Mouse (Mus musculus): ENCODE measurements around the gene Dcdc2b. TPM values are rescaled to one million over a fixed set of nuclear protein-coding genes. Genes with fewer than 3 reads are reported as not detected.

The Dcdc2b gene
- polyA plus RNA-seq, 1 experiment: 17.8 TPM

- DNase-seq: peak; percentile 86
- TF ChIP-seq CTCF (IDR thresholded peaks at IDR 0.05; ENCODE audit: insufficient read depth, low read length) (peak; percentile 70), POLR2A (IDR thresholded peaks at IDR 0.05; ENCODE audit: borderline replicate concordance, extremely low read depth, low read depth, low read length) (0 out of 2 replicates have a peak, but pooled peaks have one; percentile 2)
- Histone ChIP-seq H3K4me3 (replicated peaks; ENCODE audit: extremely low read depth, low read depth, low read length) (peak overlapping the region; percentile 91), H3K4me1 (ENCODE audit: control insufficient read depth, insufficient read depth, low read length) (no peaks in the 10 kb centered on the region)
- 1% methylated on average over 36 of the region's 36 CpGs for WGBS
These were observed 29.0 kb downstream of the Dcdc2b start for GRCm38 (mm10) chr4:129584884-129585608.

- TF ChIP-seq POLR2A (IDR thresholded peaks at IDR 0.05; ENCODE audit: borderline replicate concordance, extremely low read depth, low read depth, low read length) (no peak), CTCF (IDR thresholded peaks at IDR 0.05; ENCODE audit: insufficient read depth, low read length) (no peak)
- no peaks in the 10 kb centered on the region for H3K4me1 ChIP-seq (ENCODE audit: control insufficient read depth, insufficient read depth, low read length)
- peak overlapping the region; percentile 91 for H3K4me3 ChIP-seq (replicated peaks; ENCODE audit: extremely low read depth, low read depth, low read length)
- no peak for DNase-seq
- WGBS: 69% methylated on average over 1 of the region's 1 CpGs
These were observed 29.7 kb downstream of the Dcdc2b start for GRCm38 (mm10) chr4:129584370-129584769.

GRCm38 (mm10) chr4:129582251-129582650, 31.8 kb downstream of the Dcdc2b start:
- Histone ChIP-seq H3K4me1 (ENCODE audit: control insufficient read depth, insufficient read depth, low read length) (peaks cover 9% of the 10 kb centered on the region; the same call in 1 of the 2 replicates), H3K4me3 (replicated peaks; ENCODE audit: extremely low read depth, low read depth, low read length) (no peak overlapping the region)
- WGBS: 72% methylated on average over 1 of the region's 1 CpGs
- TF ChIP-seq POLR2A (IDR thresholded peaks at IDR 0.05; ENCODE audit: borderline replicate concordance, extremely low read depth, low read depth, low read length): no peak
- TF ChIP-seq CTCF (IDR thresholded peaks at IDR 0.05; ENCODE audit: insufficient read depth, low read length): no peak
- no peak for DNase-seq

GRCm38 (mm10) chr4:129580347-129580746, 33.7 kb downstream of the Dcdc2b start:
- H3K4me1 ChIP-seq (ENCODE audit: control insufficient read depth, insufficient read depth, low read length): peaks cover 10% of the 10 kb centered on the region; the same call in 1 of the 2 replicates
- 41% methylated on average over 7 of the region's 7 CpGs for WGBS
- TF ChIP-seq CTCF (IDR thresholded peaks at IDR 0.05; ENCODE audit: insufficient read depth, low read length) (no peak), POLR2A (IDR thresholded peaks at IDR 0.05; ENCODE audit: borderline replicate concordance, extremely low read depth, low read depth, low read length) (no peak)
- no peak for DNase-seq
- H3K4me3 ChIP-seq (replicated peaks; ENCODE audit: extremely low read depth, low read depth, low read length): no peak overlapping the region

GRCm38 (mm10) chr4:129578466-129578865, 35.6 kb downstream of the Dcdc2b start, which contains the start of gene Fam167b:
TSS of gene Fam167b (minus strand) at chr4:129578549.
- no peak for TF ChIP-seq POLR2A (IDR thresholded peaks at IDR 0.05; ENCODE audit: borderline replicate concordance, extremely low read depth, low read depth, low read length)
- TF ChIP-seq CTCF (IDR thresholded peaks at IDR 0.05; ENCODE audit: insufficient read depth, low read length): no peak
- Histone ChIP-seq H3K4me3 (replicated peaks; ENCODE audit: extremely low read depth, low read depth, low read length) (no peak within 1 kb of the TSS), H3K4me1 (ENCODE audit: control insufficient read depth, insufficient read depth, low read length) (peaks cover 10% of the 10 kb centered on the region; the same call in 1 of the 2 replicates)
- WGBS: 52% methylated on average over 5 of the region's 5 CpGs
- no peak for DNase-seq

GRCm38 (mm10) chr4:129577688-129578087, 36.4 kb downstream of the Dcdc2b start:
- no peak overlapping the region for H3K4me3 ChIP-seq (replicated peaks; ENCODE audit: extremely low read depth, low read depth, low read length)
- 81% methylated on average over 7 of the region's 7 CpGs for WGBS
- DNase-seq: no peak
- no peak for TF ChIP-seq POLR2A (IDR thresholded peaks at IDR 0.05; ENCODE audit: borderline replicate concordance, extremely low read depth, low read depth, low read length)
- TF ChIP-seq CTCF (IDR thresholded peaks at IDR 0.05; ENCODE audit: insufficient read depth, low read length): no peak
- H3K4me1 ChIP-seq (ENCODE audit: control insufficient read depth, insufficient read depth, low read length): peaks cover 10% of the 10 kb centered on the region; the same call in 1 of the 2 replicates

GRCm38 (mm10) chr4:129576863-129577491, 37.1 kb downstream of the Dcdc2b start:
- 31% methylated on average over 21 of the region's 21 CpGs for WGBS
- H3K4me1 ChIP-seq (ENCODE audit: control insufficient read depth, insufficient read depth, low read length): peaks cover 10% of the 10 kb centered on the region; the same call in 1 of the 2 replicates
- TF ChIP-seq POLR2A (IDR thresholded peaks at IDR 0.05; ENCODE audit: borderline replicate concordance, extremely low read depth, low read depth, low read length) (no peak), CTCF (IDR thresholded peaks at IDR 0.05; ENCODE audit: insufficient read depth, low read length) (peak; percentile 59)
- DNase-seq: peak; percentile 65
- no peak overlapping the region for H3K4me3 ChIP-seq (replicated peaks; ENCODE audit: extremely low read depth, low read depth, low read length)

- H3K4me3 ChIP-seq (replicated peaks; ENCODE audit: extremely low read depth, low read depth, low read length): no peak overlapping the region
- peaks cover 10% of the 10 kb centered on the region; the same call in 1 of the 2 replicates for H3K4me1 ChIP-seq (ENCODE audit: control insufficient read depth, insufficient read depth, low read length)
- DNase-seq: no peak
- no peak for TF ChIP-seq POLR2A (IDR thresholded peaks at IDR 0.05; ENCODE audit: borderline replicate concordance, extremely low read depth, low read depth, low read length)
- no peak for TF ChIP-seq CTCF (IDR thresholded peaks at IDR 0.05; ENCODE audit: insufficient read depth, low read length)
- 26% methylated on average over 8 of the region's 8 CpGs for WGBS
These were observed 38.7 kb downstream of the Dcdc2b start for GRCm38 (mm10) chr4:129575171-129575844.

GRCm38 (mm10) chr4:129573430-129573829, 40.6 kb downstream of the Dcdc2b start, which contains the start of gene Lck:
TSS of gene Lck (minus strand) at chr4:129573641.
- 84% methylated on average over 8 of the region's 8 CpGs for WGBS
- Histone ChIP-seq H3K4me1 (ENCODE audit: control insufficient read depth, insufficient read depth, low read length) (peaks cover 7% of the 10 kb centered on the region; the same call in 1 of the 2 replicates), H3K4me3 (replicated peaks; ENCODE audit: extremely low read depth, low read depth, low read length) (no peak within 1 kb of the TSS)
- no peak for TF ChIP-seq POLR2A (IDR thresholded peaks at IDR 0.05; ENCODE audit: borderline replicate concordance, extremely low read depth, low read depth, low read length)
- TF ChIP-seq CTCF (IDR thresholded peaks at IDR 0.05; ENCODE audit: insufficient read depth, low read length): no peak
- no peak for DNase-seq
